In genomic region chr4:148101801-148102527, GRCm38 (mm10) we compare ENCODE assay signal across 9 mouse cellular contexts. TPM values are rescaled to one million over a fixed set of nuclear protein-coding genes. Genes with fewer than 3 reads are reported as not detected.
DNase-seq lines count a peak whose midpoint lies in the region; ATAC-seq and TF ChIP-seq lines count a peak whose summit lies in the region.
"Had no signal": no experiment of that assay in that cellular context is flagged by ENCODE, and none has a peak within 500 bp of the region (broad histone marks: within the 10 kb centered on the region; RNA-seq: fewer than 3 reads in every experiment).

No protein-coding gene starts in this region.

- peak; percentile 90 for ATAC-seq in limb, embryonic 14.5 days (ENCODE audit: low FRiP score, low read depth)
- peak; percentile 92 for ATAC-seq in midbrain, embryonic 13.5 days
- peak; percentile 63; the same call in 1 of the 2 replicates for ATAC-seq in stomach, embryonic 15.5 days (ENCODE audit: insufficient read depth, low FRiP score, low read depth)

- no peaks in the 10 kb centered on the region for H3K9me3 ChIP-seq in embryonic facial prominence, embryonic 10.5 days
- H3K9me3 ChIP-seq in limb, embryonic 14.5 days (ENCODE audit: control insufficient read depth, low read length), result no peaks in the 10 kb centered on the region
- no peaks in the 10 kb centered on the region for H3K9me3 ChIP-seq in midbrain, embryonic 13.5 days
- no peaks in the 10 kb centered on the region for H3K9me3 ChIP-seq in stomach, embryonic 15.5 days
- H3K9me3 ChIP-seq: G1E had no signal

- H3K4me3 ChIP-seq in spleen, adult 2 months (ENCODE audit: extremely low read depth, insufficient read depth, insufficient read length), result peak overlapping the region; percentile 15; the same call in 1 of the 2 replicates
- H3K4me3 ChIP-seq in embryonic facial prominence, embryonic 10.5 days, result peak overlapping the region; percentile 49
- peak overlapping the region; percentile 36; the same call in 1 of the 2 replicates for H3K4me3 ChIP-seq in heart, adult 2 months
- 0 out of 2 replicates have a peak overlapping the region, but pooled peaks have one; percentile 12 for H3K4me3 ChIP-seq in limb, embryonic 14.5 days (replicated peaks; ENCODE audit: low read length)
- H3K4me3 ChIP-seq in midbrain, embryonic 13.5 days (replicated peaks), result no peak overlapping the region
- peak overlapping the region; percentile 23 for H3K4me3 ChIP-seq in stomach, embryonic 15.5 days (replicated peaks)

- H3K4me2 ChIP-seq in limb, embryonic 14.5 days (replicated peaks; ENCODE audit: low read depth, low read length, severe bottlenecking), result peak overlapping the region; percentile 41
- peak overlapping the region; percentile 43 for H3K4me2 ChIP-seq in midbrain, embryonic 13.5 days (replicated peaks)
- peak overlapping the region; percentile 54 for H3K4me2 ChIP-seq in stomach, embryonic 15.5 days

- TF ChIP-seq EP300 in heart, adult 2 months (IDR thresholded peaks at IDR 0.05; ENCODE audit: insufficient read depth, low read depth, low read length), result no peak

- peak overlapping the region; percentile 17 for H3K9ac ChIP-seq in heart, adult 2 months (ENCODE audit: low read depth, low read length)
- H3K9ac ChIP-seq in limb, embryonic 14.5 days (ENCODE audit: low read depth, low read length, severe bottlenecking), result peak overlapping the region; percentile 6; the same call in 1 of the 2 replicates
- H3K9ac ChIP-seq in midbrain, embryonic 13.5 days (replicated peaks), result peak overlapping the region; percentile 24; the same call in 1 of the 2 replicates
- H3K9ac ChIP-seq in stomach, embryonic 15.5 days, result no peak overlapping the region

- TF ChIP-seq CTCF in spleen, adult 2 months (IDR thresholded peaks at IDR 0.05; ENCODE audit: extremely low read depth, insufficient read depth, insufficient read length, insufficient replicate concordance), result no peak
- TF ChIP-seq CTCF in heart, adult 2 months (IDR thresholded peaks at IDR 0.05), result peak; percentile 78

- peak in 1 of 2 experiments; percentile 33 for DNase-seq in spleen, adult 2 months (ENCODE audit: low read depth in 1 of 2, low spot score in 2 of 2)
- no peak for DNase-seq in spleen, adult 12 weeks (ENCODE audit: low spot score)
- peak; percentile 77 for DNase-seq in embryonic facial prominence, embryonic 10.5 days (ENCODE audit: low spot score)
- peak; percentile 62 to 69 for DNase-seq in heart, adult 2 months
- DNase-seq in kidney, adult 9 months, result peak; percentile 49
- DNase-seq in limb, embryonic 14.5 days (ENCODE audit: low spot score), result peak; percentile 55

- H3K4me1 ChIP-seq in spleen, adult 2 months (ENCODE audit: control insufficient read depth, insufficient read depth, insufficient read length), result no peaks in the 10 kb centered on the region
- peaks cover 17% of the 10 kb centered on the region for H3K4me1 ChIP-seq in embryonic facial prominence, embryonic 10.5 days
- H3K4me1 ChIP-seq in heart, adult 2 months (ENCODE audit: control insufficient read depth, insufficient read depth, low read length), result no peaks in the 10 kb centered on the region
- H3K4me1 ChIP-seq in limb, embryonic 14.5 days (ENCODE audit: control insufficient read depth, insufficient read depth, low read length), result no peaks in the 10 kb centered on the region
- peaks cover 12% of the 10 kb centered on the region for H3K4me1 ChIP-seq in midbrain, embryonic 13.5 days (replicated peaks)
- no peaks in the 10 kb centered on the region; the same call in 1 of the 2 replicates for H3K4me1 ChIP-seq in stomach, embryonic 15.5 days

- H3K27ac ChIP-seq in spleen, adult 2 months (ENCODE audit: insufficient read depth, low read length), result no peak overlapping the region
- H3K27ac ChIP-seq in embryonic facial prominence, embryonic 10.5 days (replicated peaks), result peak overlapping the region; percentile 73
- no peak overlapping the region for H3K27ac ChIP-seq in heart, adult 2 months
- no peak overlapping the region for H3K27ac ChIP-seq in limb, embryonic 14.5 days (replicated peaks; ENCODE audit: low read depth, low read length)
- peak overlapping the region; percentile 63 for H3K27ac ChIP-seq in midbrain, embryonic 13.5 days
- no peak overlapping the region for H3K27ac ChIP-seq in stomach, embryonic 15.5 days

- no peaks in the 10 kb centered on the region for H3K79me2 ChIP-seq in heart, adult 2 months (replicated peaks; ENCODE audit: control insufficient read depth, insufficient read depth, low read length)

- 16% methylated on average over 29 of the region's 29 CpGs for WGBS in spleen, adult 2 months
- WGBS in embryonic facial prominence, embryonic 10.5 days, result 17% methylated on average over 29 of the region's 29 CpGs
- WGBS in heart, adult 2 months, result 19% methylated on average over 29 of the region's 29 CpGs
- whole genome bisulfite sequencing in limb, embryonic 14.5 days, result 25% methylated on average over 28 of the region's 29 CpGs
- 16% methylated on average over 29 of the region's 29 CpGs for WGBS in midbrain, embryonic 13.5 days
- WGBS in stomach, embryonic 15.5 days, result 19% methylated on average over 29 of the region's 29 CpGs

- no peak for TF ChIP-seq POLR2A in spleen, adult 2 months (IDR thresholded peaks at IDR 0.05; ENCODE audit: low read depth, low read length)
- TF ChIP-seq POLR2A in heart, adult 2 months (IDR thresholded peaks at IDR 0.05; ENCODE audit: insufficient read depth, low read depth, low read length), result no peak
- no peak for TF ChIP-seq POLR2A in limb, embryonic 14.5 days (IDR thresholded peaks at IDR 0.05; ENCODE audit: borderline replicate concordance, extremely low read depth, insufficient read depth, insufficient read length)

- no peaks in the 10 kb centered on the region for H3K36me3 ChIP-seq in spleen, adult 2 months (ENCODE audit: control insufficient read depth, insufficient read depth, low read length)
- no peaks in the 10 kb centered on the region for H3K36me3 ChIP-seq in embryonic facial prominence, embryonic 10.5 days (replicated peaks)
- H3K36me3 ChIP-seq in heart, adult 2 months (ENCODE audit: control insufficient read depth, insufficient read depth, low read length), result no peaks in the 10 kb centered on the region
- H3K36me3 ChIP-seq in limb, embryonic 14.5 days (ENCODE audit: control insufficient read depth, insufficient read depth, low read length), result no peaks in the 10 kb centered on the region
- peaks cover 36% of the 10 kb centered on the region for H3K36me3 ChIP-seq in midbrain, embryonic 13.5 days
- H3K36me3 ChIP-seq in stomach, embryonic 15.5 days, result no peaks in the 10 kb centered on the region
- H3K36me3 ChIP-seq: G1E had no signal

- no peaks in the 10 kb centered on the region for H3K27me3 ChIP-seq in spleen, adult 2 months (ENCODE audit: control insufficient read depth, insufficient read depth, low read length)
- peaks cover 31% of the 10 kb centered on the region for H3K27me3 ChIP-seq in embryonic facial prominence, embryonic 10.5 days (replicated peaks; ENCODE audit: low read depth, poor library complexity, severe bottlenecking)
- H3K27me3 ChIP-seq in heart, adult 2 months (ENCODE audit: control insufficient read depth, insufficient read depth, low read length), result no peaks in the 10 kb centered on the region
- no peaks in the 10 kb centered on the region for H3K27me3 ChIP-seq in limb, embryonic 14.5 days (ENCODE audit: control insufficient read depth, insufficient read depth, low read length)
- no peaks in the 10 kb centered on the region for H3K27me3 ChIP-seq in midbrain, embryonic 13.5 days
- no peaks in the 10 kb centered on the region for H3K27me3 ChIP-seq in stomach, embryonic 15.5 days (replicated peaks)

- intact Hi-C loops in heart, adult 2 months (cut with DNase I), result no loop called here

RNA-seq across cellular contexts. Expression of gene Agtrap, which starts 14.1 kb away (rescaled TPM):
- polyA plus RNA-seq in spleen, adult 2 months (2012; rRNA removed), result 23.7 and 24.2 TPM in 2 replicates
- polyA plus RNA-seq in embryonic facial prominence, embryonic 10.5 days (2016; fragmentation: Nextera tagmentation; extraction: Ambion mirVana), result 13.2 and 14.8 TPM in 2 replicates
- total RNA-seq in heart, adult 2 months (2021), result 10 to 100 TPM; 38.3 to 47.1 TPM
- 26.8 and 40.2 TPM in 2 replicates for polyA plus RNA-seq in heart, adult 2 months (2012; rRNA removed)
- 11.0 and 14.6 TPM in 2 replicates for polyA plus RNA-seq in limb, embryonic 14.5 days (2012; rRNA removed)
- 17.6 and 20.1 TPM in 2 replicates for polyA plus RNA-seq in limb, embryonic 14.5 days (2014; fragmentation: Nextera tagmentation; extraction: Ambion mirVana)
- 5.4 and 7.9 TPM in 2 replicates for polyA plus RNA-seq in midbrain, embryonic 13.5 days (2015; fragmentation: Nextera tagmentation; extraction: Ambion mirVana)
- 13.7 and 14.1 TPM in 2 replicates for polyA plus RNA-seq in stomach, embryonic 15.5 days (2015; fragmentation: Nextera tagmentation; extraction: Ambion mirVana)

RNA-seq across cellular contexts. Expression of gene Mad2l2, which starts 28.2 kb away (rescaled TPM):
- polyA plus RNA-seq in spleen, adult 2 months (2012; rRNA removed), result 21.0 and 24.7 TPM in 2 replicates
- 63.3 and 67.3 TPM in 2 replicates for polyA plus RNA-seq in embryonic facial prominence, embryonic 10.5 days (2016; fragmentation: Nextera tagmentation; extraction: Ambion mirVana)
- total RNA-seq in heart, adult 2 months (2021), result 10 to 100 TPM; 11.0 to 13.8 TPM
- 21.9 and 23.6 TPM in 2 replicates for polyA plus RNA-seq in heart, adult 2 months (2012; rRNA removed)
- polyA plus RNA-seq in limb, embryonic 14.5 days (2012; rRNA removed), result 55.9 and 56.9 TPM in 2 replicates
- polyA plus RNA-seq in limb, embryonic 14.5 days (2014; fragmentation: Nextera tagmentation; extraction: Ambion mirVana), result 66.0 and 77.8 TPM in 2 replicates
- 105 and 106 TPM in 2 replicates for polyA plus RNA-seq in midbrain, embryonic 13.5 days (2015; fragmentation: Nextera tagmentation; extraction: Ambion mirVana)
- 37.9 and 38.0 TPM in 2 replicates for polyA plus RNA-seq in stomach, embryonic 15.5 days (2015; fragmentation: Nextera tagmentation; extraction: Ambion mirVana)

RNA-seq across cellular contexts. Expression of gene Draxin, which starts 28.5 kb away (rescaled TPM):
- 1.9 and 2.5 TPM in 2 replicates for polyA plus RNA-seq in spleen, adult 2 months (2012; rRNA removed)
- 1.5 and 2.4 TPM in 2 replicates for polyA plus RNA-seq in embryonic facial prominence, embryonic 10.5 days (2016; fragmentation: Nextera tagmentation; extraction: Ambion mirVana)
- total RNA-seq in heart, adult 2 months (2021), result under 1 TPM in 1 of 2 experiments, not detected in 1; 0.41 TPM
- 0.29 and 0.32 TPM in 2 replicates for polyA plus RNA-seq in heart, adult 2 months (2012; rRNA removed)
- 1.5 and 1.7 TPM in 2 replicates for polyA plus RNA-seq in limb, embryonic 14.5 days (2012; rRNA removed)
- 0.45 and 0.50 TPM in 2 replicates for polyA plus RNA-seq in limb, embryonic 14.5 days (2014; fragmentation: Nextera tagmentation; extraction: Ambion mirVana)
- polyA plus RNA-seq in midbrain, embryonic 13.5 days (2015; fragmentation: Nextera tagmentation; extraction: Ambion mirVana), result 14.6 and 20.4 TPM in 2 replicates
- polyA plus RNA-seq in stomach, embryonic 15.5 days (2015; fragmentation: Nextera tagmentation; extraction: Ambion mirVana), result 0.06 and 0.14 TPM in 2 replicates
- polyA plus RNA-seq: G1E had no signal

RNA-seq across cellular contexts. Expression of gene Fbxo6, which starts 50.0 kb away (rescaled TPM):
- polyA plus RNA-seq in spleen, adult 2 months (2012; rRNA removed), result 30.8 and 31.6 TPM in 2 replicates
- 8.3 and 10.6 TPM in 2 replicates for polyA plus RNA-seq in embryonic facial prominence, embryonic 10.5 days (2016; fragmentation: Nextera tagmentation; extraction: Ambion mirVana)
- total RNA-seq in heart, adult 2 months (2021), result 10 to 100 TPM; 36.0 to 39.3 TPM
- polyA plus RNA-seq in heart, adult 2 months (2012; rRNA removed), result 68.4 and 68.6 TPM in 2 replicates
- polyA plus RNA-seq in limb, embryonic 14.5 days (2012; rRNA removed), result 12.4 and 13.9 TPM in 2 replicates
- 15.5 and 16.4 TPM in 2 replicates for polyA plus RNA-seq in limb, embryonic 14.5 days (2014; fragmentation: Nextera tagmentation; extraction: Ambion mirVana)
- polyA plus RNA-seq in midbrain, embryonic 13.5 days (2015; fragmentation: Nextera tagmentation; extraction: Ambion mirVana), result 15.9 and 19.6 TPM in 2 replicates
- polyA plus RNA-seq in stomach, embryonic 15.5 days (2015; fragmentation: Nextera tagmentation; extraction: Ambion mirVana), result 13.7 and 14.1 TPM in 2 replicates

RNA-seq across cellular contexts. Expression of gene Fbxo44, which starts 58.3 kb away (rescaled TPM):
- 3.5 and 8.1 TPM in 2 replicates for polyA plus RNA-seq in spleen, adult 2 months (2012; rRNA removed)
- 18.0 and 21.3 TPM in 2 replicates for polyA plus RNA-seq in embryonic facial prominence, embryonic 10.5 days (2016; fragmentation: Nextera tagmentation; extraction: Ambion mirVana)
- total RNA-seq in heart, adult 2 months (2021), result 10 to 100 TPM; 19.7 to 26.7 TPM
- polyA plus RNA-seq in heart, adult 2 months (2012; rRNA removed), result 18.7 and 35.0 TPM in 2 replicates
- polyA plus RNA-seq in limb, embryonic 14.5 days (2012; rRNA removed), result 21.1 and 24.7 TPM in 2 replicates
- polyA plus RNA-seq in limb, embryonic 14.5 days (2014; fragmentation: Nextera tagmentation; extraction: Ambion mirVana), result 8.1 and 10.8 TPM in 2 replicates
- polyA plus RNA-seq in midbrain, embryonic 13.5 days (2015; fragmentation: Nextera tagmentation; extraction: Ambion mirVana), result 97.8 and 103 TPM in 2 replicates
- 7.5 and 8.0 TPM in 2 replicates for polyA plus RNA-seq in stomach, embryonic 15.5 days (2015; fragmentation: Nextera tagmentation; extraction: Ambion mirVana)

Comparison
In these comparisons a context has a peak if more than half of its experiments do, and no peak if none do; other contexts are left out.
1. H3K27ac ChIP-seq: peak in embryonic facial prominence, embryonic 10.5 days (single experiment) and midbrain, embryonic 13.5 days (single experiment); none in spleen, adult 2 months (single experiment), heart, adult 2 months (single experiment), limb, embryonic 14.5 days (single experiment) and stomach, embryonic 15.5 days (single experiment).
2. Peak in every context shown above with its lines, with median percentiles within 50 percentile points of each other: ATAC-seq and H3K4me2 ChIP-seq.